ENCODE assay signal across 20 mouse cellular contexts in genomic region chr15:103020899-103021418, GRCm38 (mm10). TPM values are rescaled to one million over a fixed set of nuclear protein-coding genes. Genes with fewer than 3 reads are reported as not detected.
DNase-seq lines count a peak whose midpoint lies in the region; ATAC-seq and TF ChIP-seq lines count a peak whose summit lies in the region.
"Had no signal": no experiment of that assay in that cellular context is flagged by ENCODE, and none has a peak within 500 bp of the region (broad histone marks: within the 10 kb centered on the region; RNA-seq: fewer than 3 reads in every experiment).

No protein-coding gene starts in this region.

- no peak for TF ChIP-seq POLR2A in myocyte (IDR thresholded peaks at IDR 0.05; ENCODE audit: insufficient read length, low read depth)

- no peak overlapping the region for H3K9ac ChIP-seq in hindbrain, embryonic 11.5 days (ENCODE audit: low read depth, low read length)
- H3K9ac ChIP-seq in neural tube, embryonic 11.5 days (ENCODE audit: low read length): peak overlapping the region; percentile 19
- H3K9ac ChIP-seq: forebrain, embryonic 15.5 days; heart, embryonic 15.5 days had no signal

- H3ac ChIP-seq in myocyte (ENCODE audit: control insufficient read depth, insufficient read length): no peak overlapping the region

- under 1% methylated on average over 8 of the region's 8 CpGs for WGBS in hindbrain, embryonic 11.5 days
- 2% methylated on average over 8 of the region's 8 CpGs for WGBS in hindbrain, embryonic 10.5 days
- 2% methylated on average over 8 of the region's 8 CpGs for WGBS in neural tube, embryonic 11.5 days

- H3K9me3 ChIP-seq in hindbrain, embryonic 11.5 days (ENCODE audit: control insufficient read depth, low read length): no peaks in the 10 kb centered on the region
- H3K9me3 ChIP-seq in hindbrain, embryonic 10.5 days: no peaks in the 10 kb centered on the region
- no peaks in the 10 kb centered on the region for H3K9me3 ChIP-seq in neural tube, embryonic 11.5 days (ENCODE audit: control insufficient read depth, low read length)
- H3K9me3 ChIP-seq: forebrain, embryonic 15.5 days; heart, embryonic 15.5 days had no signal

- no peak overlapping the region for H3K4me3 ChIP-seq in hindbrain, embryonic 11.5 days (ENCODE audit: low read depth, low read length)
- H3K4me3 ChIP-seq in hindbrain, embryonic 10.5 days: no peak overlapping the region
- peak overlapping the region; percentile 61 for H3K4me3 ChIP-seq in neural tube, embryonic 11.5 days (ENCODE audit: low read depth, low read length)
- H3K4me3 ChIP-seq in myocyte: no peak overlapping the region
- H3K4me3 ChIP-seq: forebrain, embryonic 15.5 days; heart, embryonic 15.5 days had no signal

- DNase-seq in hindbrain, embryonic 11.5 days (ENCODE audit: low spot score): no peak
- DNase-seq in hindbrain, embryonic 10.5 days (ENCODE audit: low spot score): no peak
- peak; percentile 43 for DNase-seq in neural tube, embryonic 11.5 days (ENCODE audit: low spot score)
- no peak for DNase-seq in neural tube, embryonic 10.5 days (ENCODE audit: extremely low spot score, low spot score)
- DNase-seq in yolk sac, embryonic 10.5 days (ENCODE audit: low spot score): no peak
- DNase-seq in layer of hippocampus, postnatal 10 days (ENCODE audit: low spot score in 2 of 2): no peak
- DNase-seq in cerebellum, adult 8-10 months: no peak
- DNase-seq: adrenal gland, adult 8-10 months; cerebellum, postnatal 10 days; heart, adult 18-20 months; lung, adult 18-20 months; midbrain, embryonic 14.5 days; right cerebral cortex, adult 18-20 months; thymus, postnatal 4 days had no signal

- no peak overlapping the region for H3K27ac ChIP-seq in hindbrain, embryonic 11.5 days (ENCODE audit: low read depth, low read length)
- no peak overlapping the region for H3K27ac ChIP-seq in hindbrain, embryonic 10.5 days
- peak overlapping the region; percentile 39; the same call in 1 of the 2 replicates for H3K27ac ChIP-seq in neural tube, embryonic 11.5 days (ENCODE audit: low read depth, low read length)
- H3K27ac ChIP-seq: forebrain, embryonic 15.5 days; heart, embryonic 15.5 days; macrophage had no signal

- no peaks in the 10 kb centered on the region for H3K36me3 ChIP-seq in hindbrain, embryonic 11.5 days (ENCODE audit: control insufficient read depth, insufficient read depth, low read length)
- H3K36me3 ChIP-seq in hindbrain, embryonic 10.5 days: no peaks in the 10 kb centered on the region
- no peaks in the 10 kb centered on the region for H3K36me3 ChIP-seq in neural tube, embryonic 11.5 days (ENCODE audit: control insufficient read depth, insufficient read depth, low read length)
- no peaks in the 10 kb centered on the region for H3K36me3 ChIP-seq in myocyte (ENCODE audit: control insufficient read depth, insufficient read depth)
- H3K36me3 ChIP-seq: forebrain, embryonic 15.5 days; heart, embryonic 15.5 days had no signal

- peaks cover 97% of the 10 kb centered on the region for H3K27me3 ChIP-seq in hindbrain, embryonic 11.5 days (ENCODE audit: control insufficient read depth, insufficient read depth, low read length)
- peaks cover 100% of the 10 kb centered on the region for H3K27me3 ChIP-seq in hindbrain, embryonic 10.5 days (ENCODE audit: insufficient read depth, poor library complexity, severe bottlenecking)
- no peaks in the 10 kb centered on the region for H3K27me3 ChIP-seq in neural tube, embryonic 11.5 days (ENCODE audit: control insufficient read depth, insufficient read depth, low read length)
- H3K27me3 ChIP-seq in myocyte (ENCODE audit: control insufficient read depth, insufficient read depth, insufficient read length): no peaks in the 10 kb centered on the region

- no peak for ATAC-seq in hindbrain, embryonic 11.5 days (ENCODE audit: low FRiP score)
- no peak for ATAC-seq in neural tube, embryonic 11.5 days (ENCODE audit: insufficient read depth, low FRiP score, low TSS enrichment)
- ATAC-seq: forebrain, embryonic 15.5 days had no signal

- H3K4me2 ChIP-seq in hindbrain, embryonic 11.5 days (replicated peaks; ENCODE audit: low read depth, low read length): 0 out of 2 replicates have a peak overlapping the region, but pooled peaks have one; percentile 8
- H3K4me2 ChIP-seq in neural tube, embryonic 11.5 days (ENCODE audit: low read depth): peak overlapping the region; percentile 99
- H3K4me2 ChIP-seq in myocyte (ENCODE audit: low read depth): no peak overlapping the region
- H3K4me2 ChIP-seq: forebrain, embryonic 15.5 days; heart, embryonic 15.5 days had no signal

- no peaks in the 10 kb centered on the region for H3K79me2 ChIP-seq in myocyte (ENCODE audit: control insufficient read depth, insufficient read depth)

- no peaks in the 10 kb centered on the region for H3K4me1 ChIP-seq in hindbrain, embryonic 11.5 days (replicated peaks; ENCODE audit: control insufficient read depth, insufficient read depth, low read length)
- no peaks in the 10 kb centered on the region for H3K4me1 ChIP-seq in hindbrain, embryonic 10.5 days (replicated peaks)
- peaks cover 60% of the 10 kb centered on the region for H3K4me1 ChIP-seq in neural tube, embryonic 11.5 days (ENCODE audit: control insufficient read depth, insufficient read depth, low read length)
- H3K4me1 ChIP-seq: forebrain, embryonic 15.5 days; heart, embryonic 15.5 days had no signal

TF ChIP-seq in myocyte, 11 proteins besides CTCF, POLR2A, EP300 and RAD21:
- TF ChIP-seq USF1 (IDR thresholded peaks at IDR 0.05; ENCODE audit: low read depth) (peak; percentile 63), TCF3 (IDR thresholded peaks at IDR 0.05; ENCODE audit: insufficient read length, low read depth) (no peak)

RNA-seq across cellular contexts. Expression of gene Hoxc4, which starts 2.2 kb away (rescaled TPM):
- polyA plus RNA-seq in hindbrain, embryonic 11.5 days (2014; fragmentation: Nextera tagmentation; extraction: Ambion mirVana): 37.3 and 37.8 TPM in 2 replicates
- 1.5 and 29.6 TPM in 2 replicates for polyA plus RNA-seq in hindbrain, embryonic 10.5 days (2016; fragmentation: Nextera tagmentation; extraction: Ambion mirVana)
- polyA plus RNA-seq in neural tube, embryonic 11.5 days (2014; fragmentation: Nextera tagmentation; extraction: Ambion mirVana): 62.6 and 67.3 TPM in 2 replicates
- 3.6 TPM for polyA plus RNA-seq in myocyte (2012; fragmentation: generic; extraction: Trizol)
- total RNA-seq in layer of hippocampus, postnatal 10 days (2021): not detected
- total RNA-seq: left cerebral cortex, adult 18-20 months had no signal
- polyA plus RNA-seq: forebrain, embryonic 15.5 days; macrophage; midbrain, embryonic 14.5 days had no signal

RNA-seq across cellular contexts. Expression of gene Hoxc6, which starts 22.9 kb away (rescaled TPM):
- polyA plus RNA-seq in hindbrain, embryonic 11.5 days (2014; fragmentation: Nextera tagmentation; extraction: Ambion mirVana): 0.45 and 5.4 TPM in 2 replicates
- polyA plus RNA-seq in hindbrain, embryonic 10.5 days (2016; fragmentation: Nextera tagmentation; extraction: Ambion mirVana): not detected in 2 replicates
- polyA plus RNA-seq in neural tube, embryonic 11.5 days (2014; fragmentation: Nextera tagmentation; extraction: Ambion mirVana): 95.9 and 96.4 TPM in 2 replicates
- polyA plus RNA-seq in myocyte (2012; fragmentation: generic; extraction: Trizol): 14.0 TPM
- total RNA-seq in layer of hippocampus, postnatal 10 days (2021): not detected
- total RNA-seq: left cerebral cortex, adult 18-20 months had no signal
- polyA plus RNA-seq: forebrain, embryonic 15.5 days; macrophage; midbrain, embryonic 14.5 days; spleen, adult 2 months had no signal

RNA-seq across cellular contexts. Expression of gene Hoxc8, which starts 30.6 kb away (rescaled TPM):
- not detected in 2 replicates for polyA plus RNA-seq in hindbrain, embryonic 11.5 days (2014; fragmentation: Nextera tagmentation; extraction: Ambion mirVana)
- not detected in 2 replicates for polyA plus RNA-seq in hindbrain, embryonic 10.5 days (2016; fragmentation: Nextera tagmentation; extraction: Ambion mirVana)
- polyA plus RNA-seq in neural tube, embryonic 11.5 days (2014; fragmentation: Nextera tagmentation; extraction: Ambion mirVana): 63.7 and 67.1 TPM in 2 replicates
- 0.71 TPM for polyA plus RNA-seq in myocyte (2012; fragmentation: generic; extraction: Trizol)
- total RNA-seq in layer of hippocampus, postnatal 10 days (2021): not detected
- total RNA-seq: heart, adult 18-20 months; left cerebral cortex, adult 18-20 months had no signal
- polyA plus RNA-seq: forebrain, embryonic 15.5 days; heart, embryonic 15.5 days; macrophage; midbrain, embryonic 14.5 days; spleen, adult 2 months had no signal

RNA-seq across cellular contexts. Expression of gene Hoxc9, which starts 44.7 kb away (rescaled TPM):
- not detected in 2 replicates for polyA plus RNA-seq in hindbrain, embryonic 11.5 days (2014; fragmentation: Nextera tagmentation; extraction: Ambion mirVana)
- not detected in 2 replicates for polyA plus RNA-seq in hindbrain, embryonic 10.5 days (2016; fragmentation: Nextera tagmentation; extraction: Ambion mirVana)
- polyA plus RNA-seq in neural tube, embryonic 11.5 days (2014; fragmentation: Nextera tagmentation; extraction: Ambion mirVana): 36.1 and 40.0 TPM in 2 replicates
- polyA plus RNA-seq in myocyte (2012; fragmentation: generic; extraction: Trizol): 10.5 TPM
- not detected for total RNA-seq in layer of hippocampus, postnatal 10 days (2021)
- total RNA-seq: heart, adult 18-20 months; left cerebral cortex, adult 18-20 months had no signal
- polyA plus RNA-seq: forebrain, embryonic 15.5 days; heart, embryonic 15.5 days; macrophage; midbrain, embryonic 14.5 days; spleen, adult 2 months had no signal

RNA-seq across cellular contexts. Expression of gene Hoxc5, which starts 53.7 kb away (rescaled TPM):
- 21.0 and 21.6 TPM in 2 replicates for polyA plus RNA-seq in hindbrain, embryonic 11.5 days (2014; fragmentation: Nextera tagmentation; extraction: Ambion mirVana)
- polyA plus RNA-seq in hindbrain, embryonic 10.5 days (2016; fragmentation: Nextera tagmentation; extraction: Ambion mirVana): 0.37 and 10.8 TPM in 2 replicates
- 36.3 and 37.3 TPM in 2 replicates for polyA plus RNA-seq in neural tube, embryonic 11.5 days (2014; fragmentation: Nextera tagmentation; extraction: Ambion mirVana)
- polyA plus RNA-seq in myocyte (2012; fragmentation: generic; extraction: Trizol): 1.2 TPM
- total RNA-seq in layer of hippocampus, postnatal 10 days (2021): not detected
- total RNA-seq: left cerebral cortex, adult 18-20 months had no signal
- polyA plus RNA-seq: forebrain, embryonic 15.5 days; macrophage had no signal

Comparison
In these comparisons a context has a peak if more than half of its experiments do, and no peak if none do; other contexts are left out.
1. RNA of gene Hoxc8, which starts 30.6 kb away (polyA plus RNA-seq): 63.7 to 67.1 TPM in neural tube, embryonic 11.5 days; 0.71 TPM in myocyte (single experiment), not detected in hindbrain, embryonic 11.5 days and not detected in hindbrain, embryonic 10.5 days; every median in the first group is over 10 times any median in the second.